Mouse (Mus musculus): ENCODE data around the gene Gm49354. TPM values are rescaled to one million over a fixed set of nuclear protein-coding genes. Genes with fewer than 3 reads are reported as not detected.
"Not testable (repeated sequence)": the region's sequence is repeated elsewhere in the genome, so short reads cannot be mapped to it uniquely, and the experiment has no call there.

Gene Gm49354
- total and polyA plus RNA-seq, 3 experiments, result 3.6 TPM; not detected in 2

DNA sequence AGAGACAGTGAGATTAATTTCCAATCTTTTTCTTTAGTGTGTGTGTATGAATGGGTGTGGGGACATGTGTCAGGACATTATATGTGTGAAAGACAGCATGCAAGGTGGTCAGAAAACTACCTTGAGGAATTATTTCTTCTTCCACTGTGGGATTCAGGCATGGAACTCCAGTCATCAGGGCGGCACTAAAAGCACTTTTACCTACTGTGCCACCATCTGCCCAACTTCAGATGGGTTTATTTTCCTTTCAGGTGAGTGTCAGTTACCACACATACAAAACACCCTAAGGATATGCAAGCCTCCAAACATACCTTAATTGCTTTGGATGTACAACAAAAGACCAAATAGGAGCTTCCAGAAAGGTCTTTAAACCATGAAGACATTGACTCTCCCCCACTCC, 12.7 kb upstream of the Gm49354 start:
- no peak for DNase-seq (ENCODE audit: low read depth, low spot score)
- Histone ChIP-seq H3K27me3 (ENCODE audit: control insufficient read depth in 1 of 2, insufficient read depth in 2 of 2, low read length in 2 of 2) (no peaks in the 10 kb centered on the region), H3K9me3 (replicated peaks; ENCODE audit: insufficient read depth, low read length) (no peaks in the 10 kb centered on the region), H3K27ac (ENCODE audit: control insufficient read depth, low read depth, low read length) (no peak overlapping the region), H3K4me3 (ENCODE audit: control insufficient read depth in 1 of 2, insufficient read depth in 1 of 2, low read depth in 2 of 2, low read length in 2 of 2) (no peak overlapping the region), H3K79me2 (ENCODE audit: control insufficient read depth, insufficient read depth, low read length, poor library complexity) (no peaks in the 10 kb centered on the region), H3K9ac (ENCODE audit: control insufficient read depth, low read depth, low read length, poor library complexity, severe bottlenecking) (no peak overlapping the region), H3K4me1 (ENCODE audit: control insufficient read depth in 1 of 2, insufficient read depth in 2 of 2, low read length in 2 of 2) (peaks cover 7 to 8% of the 10 kb centered on the region in 2 experiments), H3K36me3 (ENCODE audit: control insufficient read depth in 1 of 2, insufficient read depth in 2 of 2, low read length in 2 of 2) (peaks cover 14 to 48% of the 10 kb centered on the region in 2 experiments)
- TF ChIP-seq CHD1 (IDR thresholded peaks at IDR 0.05; ENCODE audit: low read depth, low read length), result no peak
- no peak for TF ChIP-seq ZNF384 (IDR thresholded peaks at IDR 0.05; ENCODE audit: low read depth, low read length)
- TF ChIP-seq SIN3A (IDR thresholded peaks at IDR 0.05; ENCODE audit: low read length), result no peak
- no peak for TF ChIP-seq TAL1 (IDR thresholded peaks at IDR 0.05; ENCODE audit: low read length)
- no peak for TF ChIP-seq SMC3 (IDR thresholded peaks at IDR 0.05; ENCODE audit: low read depth, low read length)
- no peak for TF ChIP-seq ZKSCAN1 (IDR thresholded peaks at IDR 0.05; ENCODE audit: low read depth, low read length)
- TF ChIP-seq MXI1 (IDR thresholded peaks at IDR 0.05; ENCODE audit: low read depth, low read length), result no peak
- no peak for TF ChIP-seq ZMIZ1 (IDR thresholded peaks at IDR 0.05; ENCODE audit: low read depth, low read length)
- TF ChIP-seq KAT2A (conservative IDR thresholded peaks at IDR 0.05; ENCODE audit: low read depth, low read length), result no peak
- no peak for TF ChIP-seq MYB (IDR thresholded peaks at IDR 0.05; ENCODE audit: low read depth, low read length)
- TF ChIP-seq EP300 (IDR thresholded peaks at IDR 0.05; ENCODE audit: low read depth in 1 of 2, low read length in 2 of 2), result no peak

DNA sequence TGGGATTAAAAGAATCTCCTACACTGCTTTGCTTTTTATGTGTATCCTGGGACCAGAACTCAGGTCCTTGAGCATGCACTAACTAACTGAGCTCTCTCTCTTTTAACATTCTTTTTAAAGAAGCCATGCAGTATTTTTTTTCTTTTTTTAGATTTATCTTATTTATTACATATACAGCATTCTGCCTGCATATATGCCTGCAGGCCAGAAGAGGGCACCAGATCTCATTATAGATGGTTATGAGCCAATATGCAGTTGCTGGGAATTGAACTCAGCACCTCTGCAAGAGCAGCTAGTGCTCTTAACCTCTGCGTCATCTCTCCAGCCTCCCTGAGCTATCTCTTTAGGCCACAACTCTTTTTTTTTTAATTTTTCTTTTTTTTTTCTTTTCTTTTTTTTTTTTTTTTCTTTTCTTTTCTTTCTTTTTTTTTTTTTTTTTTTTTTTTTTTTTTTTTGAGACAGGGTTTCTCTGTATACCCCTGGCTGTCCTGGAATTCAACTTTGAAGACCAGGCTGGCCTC, 2.2 kb downstream of the Gm49354 start:
- peak; percentile 21; the same call in 1 of the 2 replicates for TF ChIP-seq ZC3H11A (IDR thresholded peaks at IDR 0.05; ENCODE audit: low read depth, low read length)
- peak in 2 of 3 experiments; percentile 18 to 53; a peak in 2 of 6 replicates for TF ChIP-seq CTCF (IDR thresholded peaks at IDR 0.05 in 2 of 3, conservative IDR thresholded peaks at IDR 0.05 in 1 of 3; ENCODE audit: control insufficient read depth in 1 of 3, insufficient read depth in 1 of 3, low read depth in 2 of 3, low read length in 3 of 3, poor library complexity in 1 of 3, severe bottlenecking in 1 of 3)
- peak; percentile 88 for TF ChIP-seq ZNF384 (IDR thresholded peaks at IDR 0.05; ENCODE audit: low read depth, low read length)
- TF ChIP-seq SMC3 (IDR thresholded peaks at IDR 0.05; ENCODE audit: low read depth, low read length), result peak; percentile 19; the same call in 1 of the 2 replicates
- peak; percentile 30 for TF ChIP-seq RAD21 (IDR thresholded peaks at IDR 0.05; ENCODE audit: low read depth, low read length)
- 0 out of 2 replicates have a peak, but pooled peaks have one; percentile 19 for TF ChIP-seq TBP (IDR thresholded peaks at IDR 0.05; ENCODE audit: low read depth, low read length)
- H3K4me1 ChIP-seq (ENCODE audit: control insufficient read depth in 1 of 2, insufficient read depth in 2 of 2, low read length in 2 of 2); H3K4me3 ChIP-seq (ENCODE audit: control insufficient read depth in 1 of 2, insufficient read depth in 1 of 2, low read depth in 2 of 2, low read length in 2 of 2); H3K27ac ChIP-seq (ENCODE audit: control insufficient read depth, low read depth, low read length); H3K9me3 ChIP-seq (replicated peaks; ENCODE audit: insufficient read depth, low read length); H3K27me3 ChIP-seq (ENCODE audit: control insufficient read depth in 1 of 2, insufficient read depth in 2 of 2, low read length in 2 of 2); H3K79me2 ChIP-seq (ENCODE audit: control insufficient read depth, insufficient read depth, low read length, poor library complexity); H3K9ac ChIP-seq (ENCODE audit: control insufficient read depth, low read depth, low read length, poor library complexity, severe bottlenecking): not testable (repeated sequence)
- peaks cover 0 to 49% of the 10 kb centered on the region in 2 experiments; a peak in 2 of 4 replicates for H3K36me3 ChIP-seq (ENCODE audit: control insufficient read depth in 1 of 2, insufficient read depth in 2 of 2, low read length in 2 of 2)
- peak; percentile 44 for DNase-seq (ENCODE audit: low read depth, low spot score)

Measured in MEL (cell line).